Mouse (Mus musculus): ENCODE data around the gene Anxa4.
A peak's percentile ranks its signal among the peaks of the same experiment; 100 is the strongest.

Anxa4 gene

DNA sequence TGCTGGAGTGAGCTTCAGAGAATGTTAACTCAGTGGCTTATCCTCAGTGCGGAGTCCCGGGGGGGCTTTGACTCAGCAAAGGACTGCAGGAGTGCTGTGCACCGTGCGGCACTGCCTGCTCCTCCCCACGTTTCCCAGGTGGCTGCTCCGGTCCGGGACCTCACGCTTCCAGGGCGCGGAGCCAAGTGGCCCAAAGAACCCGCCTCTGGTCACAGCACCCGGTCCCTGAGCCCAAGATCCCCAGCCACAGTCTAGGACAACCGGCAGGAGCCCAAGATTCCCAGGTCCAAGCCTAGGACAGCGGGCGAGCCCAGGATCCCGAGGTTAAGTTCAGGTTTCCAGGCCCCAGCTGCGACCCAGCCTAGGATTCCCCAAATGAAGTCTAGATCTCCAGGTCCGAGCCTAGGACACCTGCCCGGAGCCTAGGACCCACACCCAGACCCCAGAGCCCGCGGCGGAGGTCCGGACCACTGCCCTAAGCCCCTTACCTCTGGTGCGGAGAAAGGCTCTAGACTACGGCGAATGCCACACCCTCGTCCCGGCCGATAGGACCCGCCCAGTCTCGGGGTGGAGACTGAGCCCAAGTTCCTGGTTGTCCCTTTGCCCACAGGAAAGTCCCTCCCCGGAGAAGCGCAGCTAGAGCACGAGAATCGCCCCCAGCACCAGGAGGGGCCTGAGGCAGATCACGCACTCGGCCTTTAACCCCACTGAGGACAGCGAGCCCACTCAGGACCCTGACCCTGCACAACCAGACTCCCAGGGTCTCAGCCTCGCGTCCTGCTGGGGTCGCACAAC, at the start of gene Anxa4:
Gene Anxa4, minus strand, starts transcription at position 564 of the 795 bp plus-strand sequence.
- peak; percentile 66 for DNase-seq (ENCODE audit: low read depth, low spot score)
- no peaks in the 10 kb centered on the region for H3K36me3 ChIP-seq (ENCODE audit: control insufficient read depth, insufficient read depth, low read length, poor library complexity, severe bottlenecking)
- no peaks in the 10 kb centered on the region for H3K27me3 ChIP-seq (ENCODE audit: control insufficient read depth, insufficient read depth, low read length, poor library complexity, severe bottlenecking)

DNA sequence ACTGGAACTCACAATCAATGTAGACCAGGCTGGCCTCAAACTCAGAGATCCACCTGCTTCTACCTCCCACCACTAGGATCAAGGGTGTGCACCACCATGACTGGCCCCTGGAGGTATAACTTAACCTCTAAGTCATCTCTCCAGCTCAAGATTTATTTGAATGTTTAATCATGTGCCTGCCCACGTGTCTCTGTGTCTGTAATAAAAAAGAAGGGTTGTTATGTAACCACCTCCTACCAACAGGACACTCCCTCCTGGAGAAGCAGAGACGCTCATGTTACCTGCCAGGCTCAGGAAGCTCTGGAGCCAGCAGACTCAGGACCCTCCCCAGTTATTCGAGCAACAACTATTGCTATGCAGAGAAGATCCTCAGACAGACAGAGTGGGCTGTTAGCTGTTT, 48.6 kb upstream of the Anxa4 start:
- no peaks in the 10 kb centered on the region for H3K36me3 ChIP-seq (ENCODE audit: control insufficient read depth, insufficient read depth, low read length, poor library complexity, severe bottlenecking)
- no peaks in the 10 kb centered on the region for H3K27me3 ChIP-seq (ENCODE audit: control insufficient read depth, insufficient read depth, low read length, poor library complexity, severe bottlenecking)
- no peak for DNase-seq (ENCODE audit: low read depth, low spot score)

DNA sequence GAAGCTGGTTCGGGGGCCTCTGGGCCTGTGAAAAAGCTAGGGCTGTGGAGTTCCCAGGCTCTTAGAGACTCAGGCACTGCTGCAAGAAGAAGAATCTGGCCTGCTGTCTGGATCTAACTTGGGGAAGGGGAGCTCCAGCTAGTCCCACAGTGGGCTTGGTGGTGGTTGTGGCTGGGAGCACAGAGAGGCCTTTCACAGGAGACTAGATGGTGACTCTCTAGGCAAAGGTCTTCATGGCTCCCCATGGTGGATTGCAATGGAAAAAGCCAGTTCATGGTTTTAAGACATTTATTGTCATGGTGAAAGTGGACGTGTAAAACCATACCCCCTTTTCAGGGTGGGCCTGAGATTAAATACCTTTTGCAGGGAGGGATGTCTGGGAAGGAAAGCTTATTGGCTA, 45.7 kb upstream of the Anxa4 start:
- DNase-seq (ENCODE audit: low read depth, low spot score): no peak
- Histone ChIP-seq H3K36me3 (ENCODE audit: control insufficient read depth, insufficient read depth, low read length, poor library complexity, severe bottlenecking) (no peaks in the 10 kb centered on the region), H3K27me3 (ENCODE audit: control insufficient read depth, insufficient read depth, low read length, poor library complexity, severe bottlenecking) (no peaks in the 10 kb centered on the region)

DNA sequence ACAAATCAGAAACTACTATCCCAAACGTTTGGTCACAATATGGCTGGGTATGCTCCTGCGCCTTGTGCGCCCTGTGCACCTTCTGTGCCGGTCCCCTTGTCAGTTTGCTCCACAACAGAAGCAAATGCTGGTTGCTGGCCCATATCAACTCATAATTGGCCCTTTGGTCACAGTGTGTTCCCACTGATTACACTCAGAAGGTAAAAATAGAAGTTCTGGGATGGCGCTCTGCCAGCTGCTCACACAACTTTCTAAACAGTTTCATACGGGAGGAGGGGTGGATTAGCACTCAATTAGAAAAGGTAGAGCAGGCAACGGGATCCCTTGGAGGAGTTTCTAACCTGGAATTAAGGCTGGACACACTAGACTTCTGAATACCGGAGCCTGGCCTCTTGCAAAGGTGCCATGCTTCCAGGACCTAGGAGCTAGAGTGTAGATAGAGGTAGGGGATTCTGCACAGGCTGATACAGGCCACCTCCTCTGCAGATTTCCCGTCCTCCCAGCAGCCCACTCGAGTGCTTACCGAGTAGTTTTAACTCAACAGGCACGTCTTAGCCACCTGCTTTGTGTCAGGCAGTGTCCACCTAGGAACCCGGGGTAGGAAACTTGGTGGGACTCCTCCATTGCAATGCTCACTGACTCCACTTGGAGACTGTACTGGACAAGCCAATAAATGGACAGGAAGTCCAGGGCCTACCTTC, 39.6 kb upstream of the Anxa4 start:
- H3K27me3 ChIP-seq (ENCODE audit: control insufficient read depth, insufficient read depth, low read length, poor library complexity, severe bottlenecking): no peaks in the 10 kb centered on the region
- no peak for DNase-seq (ENCODE audit: low read depth, low spot score)
- no peaks in the 10 kb centered on the region for H3K36me3 ChIP-seq (ENCODE audit: control insufficient read depth, insufficient read depth, low read length, poor library complexity, severe bottlenecking)

DNA sequence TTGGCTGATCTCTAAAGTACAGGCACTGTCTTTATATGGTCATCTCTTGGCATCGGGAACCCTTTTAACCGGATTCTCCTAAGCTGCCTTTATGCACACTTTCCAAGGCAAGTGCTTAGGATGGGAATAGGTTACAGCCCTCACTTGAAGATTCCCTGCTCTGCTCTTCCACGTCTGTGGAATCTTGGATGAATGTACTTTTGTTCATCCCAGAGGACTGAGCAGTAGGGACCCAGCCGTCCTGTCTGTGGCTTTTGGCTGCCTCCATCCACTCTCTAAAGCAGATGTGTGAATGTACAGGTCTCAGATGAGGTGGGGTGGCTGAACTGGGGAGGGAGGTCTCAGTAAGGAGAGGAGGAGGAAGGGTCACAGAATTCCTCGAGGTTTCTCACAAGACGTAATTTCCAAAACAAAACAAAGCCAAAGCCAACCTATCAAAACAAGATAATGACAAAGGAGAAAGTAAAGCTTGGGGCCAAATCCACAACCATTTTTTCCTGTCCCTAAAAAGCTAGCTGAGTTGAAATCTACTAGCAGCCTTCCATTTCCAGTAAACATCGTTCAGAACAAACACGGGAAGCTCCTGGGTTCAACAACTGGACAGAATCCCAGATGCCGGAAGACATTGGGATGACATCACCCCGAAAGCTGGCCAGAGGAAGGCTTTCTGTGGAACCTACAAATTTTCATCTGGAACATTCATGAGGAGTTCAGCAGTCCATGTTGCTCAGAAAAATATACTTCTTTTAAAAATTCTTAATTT, 37.5 kb upstream of the Anxa4 start:
- Histone ChIP-seq H3K27me3 (ENCODE audit: control insufficient read depth, insufficient read depth, low read length, poor library complexity, severe bottlenecking) (no peaks in the 10 kb centered on the region), H3K36me3 (ENCODE audit: control insufficient read depth, insufficient read depth, low read length, poor library complexity, severe bottlenecking) (no peaks in the 10 kb centered on the region)
- DNase-seq (ENCODE audit: low read depth, low spot score): no peak

DNA sequence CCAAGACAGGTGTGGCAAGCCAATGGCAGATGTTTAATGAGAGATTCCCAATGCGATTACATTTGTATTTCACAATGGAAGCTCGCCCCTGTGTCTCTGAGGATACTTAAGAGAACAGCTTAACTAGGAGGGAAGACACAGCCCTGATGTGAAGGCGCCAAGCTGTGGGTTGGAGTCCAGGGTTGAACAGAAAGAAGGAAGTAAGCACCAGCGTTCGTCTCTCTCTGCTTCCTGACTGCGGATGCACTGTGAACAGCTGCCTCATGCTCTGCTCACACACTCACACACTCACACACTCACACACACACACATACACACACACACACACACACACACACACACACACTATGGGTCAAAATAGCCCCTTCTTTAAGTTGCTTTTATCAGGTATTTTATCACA, 36.4 kb upstream of the Anxa4 start:
- H3K27me3 ChIP-seq (ENCODE audit: control insufficient read depth, insufficient read depth, low read length, poor library complexity, severe bottlenecking): no peaks in the 10 kb centered on the region
- H3K36me3 ChIP-seq (ENCODE audit: control insufficient read depth, insufficient read depth, low read length, poor library complexity, severe bottlenecking): no peaks in the 10 kb centered on the region
- DNase-seq (ENCODE audit: low read depth, low spot score): no peak

DNA sequence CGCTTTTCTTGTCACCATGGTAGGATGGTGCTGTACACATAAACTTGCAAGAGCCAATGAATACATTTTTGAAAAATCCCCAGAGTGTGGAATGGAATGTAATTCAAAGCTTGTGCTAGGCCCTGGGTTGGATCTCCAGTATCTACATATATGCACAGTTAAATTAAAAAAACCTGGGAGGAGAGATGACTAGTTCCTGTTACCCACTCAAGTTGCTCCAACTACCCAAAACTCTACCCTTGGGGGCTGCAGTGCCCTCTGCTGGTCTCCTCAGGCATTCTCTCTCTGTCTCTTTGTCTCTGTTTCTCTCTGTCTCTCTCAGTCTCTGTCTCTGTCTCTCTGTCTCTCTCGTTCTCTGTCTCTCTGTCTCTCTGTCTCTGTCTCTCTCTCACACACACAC, 34.0 kb upstream of the Anxa4 start:
- peak; percentile 58 for DNase-seq (ENCODE audit: low read depth, low spot score)
- no peaks in the 10 kb centered on the region for H3K27me3 ChIP-seq (ENCODE audit: control insufficient read depth, insufficient read depth, low read length, poor library complexity, severe bottlenecking)

DNA sequence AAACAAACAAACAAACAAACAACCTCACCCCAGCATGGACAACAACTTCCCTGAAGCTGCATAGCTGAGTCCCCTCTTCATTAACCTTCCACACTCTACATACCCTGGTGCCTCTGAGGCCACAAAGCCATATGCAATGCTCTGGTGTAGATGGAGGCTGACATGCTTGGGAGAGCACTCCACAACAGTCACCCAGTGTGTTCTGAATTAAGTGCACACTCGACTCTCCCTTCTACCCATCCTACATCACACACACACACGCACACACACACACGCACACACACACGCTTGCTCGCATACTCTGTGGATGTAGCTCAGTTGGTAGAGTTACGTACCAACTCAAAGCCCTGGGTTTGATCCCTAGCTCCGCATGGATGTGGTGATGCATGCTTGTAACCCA, 31.0 kb upstream of the Anxa4 start:
- no peaks in the 10 kb centered on the region for H3K36me3 ChIP-seq (ENCODE audit: control insufficient read depth, insufficient read depth, low read length, poor library complexity, severe bottlenecking)
- no peaks in the 10 kb centered on the region for H3K27me3 ChIP-seq (ENCODE audit: control insufficient read depth, insufficient read depth, low read length, poor library complexity, severe bottlenecking)
- no peak for DNase-seq (ENCODE audit: low read depth, low spot score)

More for the DNA sequence above, 34.0 kb upstream of the Anxa4 start:
- H3K36me3 ChIP-seq (ENCODE audit: control insufficient read depth, insufficient read depth, low read length, poor library complexity, severe bottlenecking): no peaks in the 10 kb centered on the region

DNA sequence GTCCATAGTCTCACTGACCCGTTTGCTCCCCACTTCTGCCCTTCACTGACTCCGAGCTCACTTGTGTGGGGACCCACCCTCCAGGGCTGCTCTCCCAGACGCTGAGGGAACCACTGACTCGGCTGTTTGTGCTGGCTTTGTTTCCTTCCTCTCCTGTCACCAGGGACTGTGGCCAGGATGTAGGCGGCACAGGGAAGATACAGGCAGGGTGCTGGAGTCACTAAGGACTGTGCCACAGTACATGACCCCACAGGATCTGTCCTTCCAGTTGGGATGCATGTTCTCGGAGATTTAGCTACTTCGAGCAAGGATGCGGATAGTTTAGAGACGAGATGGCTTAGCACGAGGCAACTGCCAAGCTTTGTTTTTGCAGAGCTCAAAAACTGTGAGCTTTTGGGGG, 30.4 kb upstream of the Anxa4 start:
- no peaks in the 10 kb centered on the region for H3K27me3 ChIP-seq (ENCODE audit: control insufficient read depth, insufficient read depth, low read length, poor library complexity, severe bottlenecking)
- no peak for DNase-seq (ENCODE audit: low read depth, low spot score)

DNA sequence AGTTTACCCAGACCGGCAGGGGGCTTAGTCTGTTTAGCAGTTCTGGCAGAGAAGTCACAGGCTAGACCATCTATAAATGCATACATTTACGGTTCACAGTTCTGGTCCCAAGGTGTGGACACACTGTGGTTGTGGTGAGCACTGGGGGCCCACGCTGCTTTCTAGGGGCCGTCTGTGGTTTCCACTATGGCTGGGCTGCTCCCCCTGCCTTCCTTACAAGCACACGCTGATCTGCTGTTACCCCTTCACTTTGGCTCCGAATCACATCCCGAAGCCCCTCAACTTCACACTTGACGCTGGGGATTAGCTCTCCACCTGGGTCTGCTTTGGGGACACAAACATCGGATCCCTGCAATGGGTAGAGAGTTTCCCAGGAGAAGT, 29.7 kb upstream of the Anxa4 start:
- no peak for DNase-seq (ENCODE audit: low read depth, low spot score)
- no peaks in the 10 kb centered on the region for H3K36me3 ChIP-seq (ENCODE audit: control insufficient read depth, insufficient read depth, low read length, poor library complexity, severe bottlenecking)
- no peaks in the 10 kb centered on the region for H3K27me3 ChIP-seq (ENCODE audit: control insufficient read depth, insufficient read depth, low read length, poor library complexity, severe bottlenecking)

More for the DNA sequence above, 30.4 kb upstream of the Anxa4 start:
- no peaks in the 10 kb centered on the region for H3K36me3 ChIP-seq (ENCODE audit: control insufficient read depth, insufficient read depth, low read length, poor library complexity, severe bottlenecking)

DNA sequence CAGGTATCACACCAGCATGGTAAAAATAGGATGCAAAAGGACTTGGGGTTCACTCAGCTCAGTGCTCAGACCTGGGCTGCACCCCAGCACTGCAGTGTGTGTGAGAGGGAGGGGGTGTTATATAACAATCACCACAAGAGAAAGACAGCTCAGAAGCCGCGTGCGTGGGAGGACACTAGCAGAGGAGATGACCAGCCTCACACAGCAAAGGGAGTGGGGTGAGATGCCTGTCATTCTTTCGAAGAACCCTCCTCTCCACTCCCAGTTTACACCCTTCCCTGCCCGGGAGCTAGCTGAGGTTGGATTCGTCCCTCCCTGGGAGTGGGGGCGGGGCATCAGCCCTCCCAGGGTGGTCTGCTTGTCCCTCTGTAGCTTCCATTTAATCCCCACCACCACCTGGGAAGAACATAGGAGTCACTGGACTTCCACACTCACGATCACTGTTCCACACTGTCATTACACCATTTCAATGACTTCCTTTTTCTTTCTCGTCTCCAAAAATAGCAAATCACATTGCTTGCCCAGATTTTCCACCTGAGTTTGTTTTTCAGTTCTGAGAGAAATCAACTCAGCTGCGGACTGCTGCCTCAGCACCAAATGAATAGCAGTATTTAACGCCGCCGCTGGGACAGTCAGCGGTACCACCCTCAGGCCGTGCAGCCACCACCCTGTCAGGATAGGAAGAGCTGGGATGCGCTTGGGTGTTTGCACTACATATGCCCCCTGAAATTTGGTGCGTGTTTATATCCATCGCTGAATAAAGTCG, 29.1 kb upstream of the Anxa4 start:
- H3K27me3 ChIP-seq (ENCODE audit: control insufficient read depth, insufficient read depth, low read length, poor library complexity, severe bottlenecking): no peaks in the 10 kb centered on the region
- peak; percentile 49 for DNase-seq (ENCODE audit: low read depth, low spot score)
- no peaks in the 10 kb centered on the region for H3K36me3 ChIP-seq (ENCODE audit: control insufficient read depth, insufficient read depth, low read length, poor library complexity, severe bottlenecking)

DNA sequence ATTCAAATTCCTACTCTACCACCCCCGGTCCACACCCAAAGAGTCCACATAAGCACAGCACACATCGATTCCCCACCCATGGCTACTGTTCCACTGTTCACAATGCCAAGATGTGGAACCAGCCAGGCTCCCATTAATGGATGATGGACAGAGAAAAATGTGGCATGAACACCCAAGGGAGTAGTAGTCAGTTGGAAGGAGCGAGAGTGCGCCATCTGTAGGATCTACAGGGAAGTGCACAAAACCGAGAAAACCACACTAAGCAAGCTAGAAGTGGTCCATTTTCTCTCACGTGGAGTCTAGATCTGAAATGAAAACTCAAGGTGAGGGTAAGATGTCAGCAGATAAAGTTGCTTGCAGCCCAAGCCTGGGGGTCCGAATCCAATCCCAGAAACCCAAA, 27.3 kb upstream of the Anxa4 start:
- H3K36me3 ChIP-seq (ENCODE audit: control insufficient read depth, insufficient read depth, low read length, poor library complexity, severe bottlenecking): no peaks in the 10 kb centered on the region
- peak; percentile 60 for DNase-seq (ENCODE audit: low read depth, low spot score)
- no peaks in the 10 kb centered on the region for H3K27me3 ChIP-seq (ENCODE audit: control insufficient read depth, insufficient read depth, low read length, poor library complexity, severe bottlenecking)

DNA sequence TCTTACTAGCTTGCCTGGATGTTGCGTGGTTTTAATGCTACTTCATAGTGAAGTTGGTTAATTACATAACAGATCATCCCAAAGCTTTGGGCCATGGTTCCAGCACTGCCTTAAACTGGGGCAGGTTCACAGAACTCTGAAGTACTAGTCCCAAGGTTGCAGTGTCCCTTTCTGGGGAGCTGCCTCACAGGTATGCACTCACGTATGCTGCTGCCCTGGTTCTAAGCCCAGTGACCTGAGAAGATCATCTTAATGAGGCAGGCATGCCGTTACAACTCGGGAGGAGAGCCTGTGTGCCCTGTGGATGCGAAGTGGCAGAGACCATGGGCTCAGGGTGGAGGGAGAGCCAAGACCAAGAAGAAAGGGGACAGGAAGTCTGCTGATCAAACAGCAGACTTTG, 26.5 kb upstream of the Anxa4 start:
- no peak for DNase-seq (ENCODE audit: low read depth, low spot score)
- Histone ChIP-seq H3K27me3 (ENCODE audit: control insufficient read depth, insufficient read depth, low read length, poor library complexity, severe bottlenecking) (no peaks in the 10 kb centered on the region), H3K36me3 (ENCODE audit: control insufficient read depth, insufficient read depth, low read length, poor library complexity, severe bottlenecking) (no peaks in the 10 kb centered on the region)

DNA sequence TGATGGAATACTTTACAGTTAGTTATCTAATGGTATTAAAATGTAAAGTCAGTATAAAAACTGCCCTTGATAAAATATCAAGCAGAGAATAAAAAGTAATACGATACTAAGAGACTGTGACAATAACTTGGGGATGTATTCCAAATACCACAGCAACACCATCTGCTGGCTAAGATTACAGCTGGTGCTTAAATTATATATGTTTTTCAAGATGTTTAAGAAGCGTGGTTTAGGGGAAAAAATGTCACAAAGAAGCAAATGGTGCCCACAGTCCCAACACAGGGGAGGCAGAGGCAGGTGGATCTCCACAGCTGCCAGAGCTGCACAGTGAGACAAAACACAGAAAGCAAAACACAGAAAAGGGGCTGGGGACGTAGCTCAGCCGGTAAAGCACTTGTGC, 25.5 kb upstream of the Anxa4 start:
- H3K36me3 ChIP-seq (ENCODE audit: control insufficient read depth, insufficient read depth, low read length, poor library complexity, severe bottlenecking): no peaks in the 10 kb centered on the region
- no peaks in the 10 kb centered on the region for H3K27me3 ChIP-seq (ENCODE audit: control insufficient read depth, insufficient read depth, low read length, poor library complexity, severe bottlenecking)
- no peak for DNase-seq (ENCODE audit: low read depth, low spot score)
